Mouse (Mus musculus) Muller cell, postnatal 12 days (primary cell): ENCODE data around the gene Ypel4.

ENCODE experiments used
- DNase-seq: peaks from one replicate; pipeline ENCODE4 v3.0.0-alpha.2; 2015; ENCODE audit errors: inconsistent ontology term

The Ypel4 gene

DNA sequence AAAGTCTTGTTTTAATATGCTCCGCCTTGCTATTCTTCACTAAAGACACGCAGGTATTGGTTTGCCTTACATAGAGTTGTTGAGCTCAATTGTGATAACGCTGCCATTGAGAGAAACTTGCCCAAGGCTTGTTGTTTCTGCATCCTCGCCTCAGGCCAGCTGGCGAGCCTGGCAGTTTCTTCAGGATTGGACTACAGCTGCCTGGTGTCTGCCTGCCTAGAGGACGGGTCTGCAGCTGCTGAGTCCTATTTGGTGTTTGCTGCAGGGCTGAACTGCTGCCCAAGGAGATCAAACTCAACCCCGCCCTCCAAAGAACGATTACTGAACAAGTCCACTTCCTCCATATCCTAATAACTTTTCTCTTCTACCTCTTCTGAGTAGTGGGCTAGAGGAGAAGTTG is 26.9 kb downstream of the Ypel4 start:
- DNase-seq, result no peak

DNA sequence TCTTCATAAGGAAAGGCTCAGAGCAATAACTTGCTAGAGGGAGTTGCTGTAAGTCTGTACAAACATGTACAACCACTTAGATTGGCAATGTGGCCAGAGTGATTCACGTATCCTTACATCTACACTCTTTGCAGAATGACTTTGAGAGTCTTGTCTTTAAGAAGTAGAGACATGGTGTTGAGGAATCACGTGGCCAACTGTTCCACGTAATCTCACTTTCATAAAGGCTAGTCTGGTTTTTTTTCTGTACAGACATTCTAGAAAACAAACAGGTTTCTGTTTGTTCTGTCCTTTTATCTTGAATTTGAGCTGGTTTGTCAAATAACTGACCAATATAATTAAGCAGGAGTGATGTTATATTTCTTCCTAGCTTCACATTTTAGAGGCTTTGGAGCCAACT is 27.5 kb downstream of the Ypel4 start:
- DNase-seq, result no peak

DNA sequence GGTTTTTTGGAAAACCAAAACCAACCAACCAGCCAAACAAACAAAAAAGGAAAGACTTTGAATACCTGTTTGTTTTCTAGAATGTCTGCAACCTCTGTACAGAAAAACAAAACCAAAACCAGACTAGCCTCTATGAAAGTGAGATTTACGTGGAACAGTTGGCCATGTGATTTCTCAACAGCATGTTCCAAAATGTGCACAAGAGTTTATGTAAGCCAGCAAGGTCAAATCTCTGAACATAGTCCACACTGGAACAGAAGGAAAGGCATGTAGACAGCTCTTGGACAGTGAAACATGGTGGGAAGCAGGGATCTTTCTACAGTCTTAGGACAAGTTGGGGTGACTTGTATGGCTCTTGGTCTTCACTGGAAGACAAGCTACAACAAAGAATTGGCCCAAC is 28.0 kb downstream of the Ypel4 start:
- no peak for DNase-seq

DNA sequence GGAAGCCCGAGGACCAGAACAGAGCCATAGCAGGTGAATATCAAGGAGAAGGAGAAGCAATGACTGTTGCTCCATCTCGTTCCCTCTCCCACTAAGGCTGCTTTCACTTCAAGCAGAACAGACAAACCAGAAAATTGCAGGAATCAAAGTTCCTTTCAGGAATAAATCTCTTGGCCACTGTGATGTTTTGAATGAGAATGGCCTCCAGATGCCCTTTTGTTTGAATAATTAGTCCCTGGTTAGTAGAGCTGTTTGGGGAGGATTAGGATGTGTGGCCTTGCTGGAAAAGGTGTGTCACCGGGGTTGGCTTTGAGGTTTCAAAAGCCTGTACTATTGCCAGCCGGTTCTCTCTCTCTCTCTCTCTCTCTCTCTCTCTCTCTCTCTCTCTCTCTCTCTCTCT is 28.4 kb downstream of the Ypel4 start:
- DNase-seq, result no peak

DNA sequence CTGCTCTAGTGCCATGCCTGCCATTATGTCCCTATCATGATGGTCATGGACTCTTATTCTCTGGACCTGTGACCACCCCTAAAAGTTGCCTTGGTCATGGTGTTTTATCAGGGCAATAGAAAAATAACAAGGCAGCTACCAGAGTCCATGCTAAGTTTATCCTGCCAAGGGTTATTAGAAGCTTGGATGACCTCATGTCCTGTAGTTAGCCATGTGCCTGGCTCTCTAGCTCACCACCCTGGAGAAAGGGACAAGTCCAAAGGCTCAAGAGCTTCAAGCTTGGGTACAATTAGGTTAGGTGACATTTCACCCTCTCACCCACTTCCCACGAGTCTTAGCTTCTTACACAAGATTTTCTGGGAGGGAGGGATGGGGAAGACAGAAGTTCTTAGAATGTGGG is 29.0 kb downstream of the Ypel4 start:
- DNase-seq, result no peak

DNA sequence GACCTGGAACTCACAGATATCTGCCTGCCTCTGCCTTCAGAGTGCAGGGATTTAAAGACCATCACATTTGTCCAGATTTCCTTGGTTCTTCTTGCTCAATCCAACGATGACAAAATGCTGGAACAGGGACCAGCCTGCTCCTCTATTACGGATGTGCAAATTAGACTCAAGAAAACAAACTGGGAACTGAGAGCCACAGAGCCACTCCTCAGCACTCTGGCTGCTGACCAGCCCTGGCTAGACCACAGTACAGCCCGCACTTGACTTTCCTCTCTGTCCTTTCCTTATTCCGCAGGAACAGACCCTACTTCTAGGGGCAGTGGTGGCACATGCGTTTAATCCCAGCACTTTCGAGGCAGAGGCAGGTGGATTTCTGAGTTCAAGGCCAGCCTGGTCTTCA is 36.6 kb downstream of the Ypel4 start:
- DNase-seq, result no peak

DNA sequence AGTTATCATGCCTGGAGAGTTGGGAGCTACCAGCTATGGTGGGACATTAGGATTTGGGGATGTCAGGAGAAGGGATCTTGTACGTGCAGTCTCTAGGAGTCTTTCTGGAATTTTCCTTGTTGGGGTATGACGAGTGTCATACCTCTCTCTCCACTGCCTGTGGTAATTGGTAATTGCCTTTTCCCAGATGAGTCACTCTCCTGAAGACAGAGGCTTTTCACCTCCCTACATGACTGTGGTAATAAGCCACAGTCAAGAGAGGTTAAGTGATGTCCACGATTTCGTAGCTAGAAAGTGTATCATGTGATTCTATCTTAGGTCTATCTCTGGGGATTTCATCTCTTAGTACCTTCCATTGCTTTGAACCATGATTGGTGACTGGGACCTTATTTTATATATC is 38.6 kb downstream of the Ypel4 start:
- no peak for DNase-seq

DNA sequence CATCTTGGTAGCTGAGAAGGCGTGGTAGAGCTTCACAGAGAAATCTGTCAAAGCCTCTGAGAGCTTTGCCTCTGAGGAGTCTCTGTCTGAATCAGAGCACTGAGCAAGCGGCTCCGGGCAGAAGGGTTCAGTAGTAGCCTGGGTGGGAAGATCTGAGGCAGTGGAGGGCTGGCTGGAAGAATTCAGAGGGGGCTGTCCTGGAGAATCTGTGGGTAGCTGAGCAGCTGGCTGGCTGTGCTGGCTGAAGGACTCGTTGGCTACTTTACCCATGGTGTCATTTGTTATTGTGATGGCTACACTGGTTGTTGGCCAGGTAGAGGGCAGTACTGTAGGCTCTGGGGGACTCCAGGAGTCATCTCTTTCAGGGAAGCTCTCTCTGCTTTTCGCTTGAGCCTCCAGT is 39.3 kb downstream of the Ypel4 start:
- no peak for DNase-seq

DNA sequence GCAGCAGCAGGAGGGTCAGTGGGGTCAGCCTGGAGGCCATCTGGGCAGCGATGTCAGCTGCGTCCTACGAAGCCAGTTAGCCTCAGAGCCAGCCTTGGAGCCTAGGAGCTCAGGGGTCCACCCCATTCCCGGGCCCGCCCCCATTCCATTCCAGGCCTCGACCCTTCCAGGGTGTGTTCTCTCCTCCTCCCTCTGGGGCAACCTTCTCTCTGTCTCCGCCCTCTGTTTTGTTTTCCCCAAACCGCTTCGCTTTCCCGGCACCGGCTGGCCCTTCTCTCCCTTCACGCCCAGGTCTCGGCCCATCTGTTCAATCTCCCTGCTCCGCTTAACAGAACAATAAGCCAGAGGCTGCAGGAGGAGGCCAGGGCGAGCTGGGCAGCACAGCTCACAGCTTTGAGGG is 40.9 kb downstream of the Ypel4 start:
- peak; percentile 87 for DNase-seq

DNA sequence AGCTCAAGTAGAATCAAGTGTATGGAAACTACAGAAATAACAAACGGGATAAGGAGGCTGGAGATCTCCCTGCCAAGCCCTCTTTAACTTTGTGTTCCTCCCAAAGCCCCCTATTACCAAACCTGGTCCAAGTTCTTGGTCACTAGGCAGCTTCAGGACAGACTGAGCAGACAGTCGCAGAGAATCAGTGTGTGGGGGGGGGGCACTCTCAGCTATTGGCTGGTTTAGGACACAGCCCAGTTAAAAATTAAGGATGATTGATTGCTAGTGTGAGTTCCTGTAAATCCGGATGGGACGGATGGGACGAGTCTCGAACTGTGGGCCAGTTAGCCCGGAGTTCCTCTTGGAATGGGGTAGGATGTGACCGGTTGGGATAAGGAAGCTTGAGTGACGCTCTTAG is 41.4 kb downstream of the Ypel4 start, which contains the start of gene Serping1:
Serping1 (minus strand) TSS at position 204 of the 400 bp plus-strand sequence.
- no peak for DNase-seq

DNA sequence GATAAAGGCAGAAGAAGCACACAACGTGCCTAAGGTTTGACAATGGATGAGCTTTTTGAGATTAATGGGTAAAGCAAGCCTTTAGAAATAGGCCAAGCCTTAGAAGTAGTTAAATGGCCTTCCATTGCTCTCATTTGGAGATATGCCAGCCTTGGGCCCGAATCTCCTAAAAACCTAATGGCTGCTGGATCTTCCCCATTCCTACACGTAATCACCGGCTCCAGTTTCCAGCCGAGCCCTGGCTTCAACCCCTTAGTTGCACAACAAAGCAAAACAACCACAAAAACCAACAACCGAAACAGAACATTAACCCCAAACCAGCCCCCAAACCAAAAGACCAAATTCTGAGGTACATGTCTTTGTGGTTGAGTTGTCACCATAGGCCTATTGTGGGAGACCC is 41.8 kb downstream of the Ypel4 start:
- peak; percentile 40 for DNase-seq

DNA sequence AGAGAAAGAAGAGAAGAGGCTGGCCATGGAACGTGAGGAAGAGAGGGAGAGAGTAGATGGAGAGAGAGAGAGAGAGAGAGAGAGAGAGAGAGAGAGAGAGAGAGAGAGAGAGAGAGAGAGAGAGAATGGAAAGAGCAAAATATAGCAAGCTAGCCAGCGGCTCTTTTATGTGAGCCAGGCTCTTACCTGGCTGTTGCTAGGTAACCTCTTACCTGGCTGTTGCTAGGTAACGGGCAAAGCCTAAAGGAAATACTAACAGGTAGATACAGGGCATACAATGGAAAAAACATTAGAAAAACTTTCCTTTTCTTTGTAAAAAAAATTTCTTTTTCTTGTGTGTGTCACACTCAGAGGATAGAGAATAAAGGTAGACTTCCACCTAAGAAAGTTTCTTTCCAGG is 43.8 kb downstream of the Ypel4 start:
- no peak for DNase-seq

DNA sequence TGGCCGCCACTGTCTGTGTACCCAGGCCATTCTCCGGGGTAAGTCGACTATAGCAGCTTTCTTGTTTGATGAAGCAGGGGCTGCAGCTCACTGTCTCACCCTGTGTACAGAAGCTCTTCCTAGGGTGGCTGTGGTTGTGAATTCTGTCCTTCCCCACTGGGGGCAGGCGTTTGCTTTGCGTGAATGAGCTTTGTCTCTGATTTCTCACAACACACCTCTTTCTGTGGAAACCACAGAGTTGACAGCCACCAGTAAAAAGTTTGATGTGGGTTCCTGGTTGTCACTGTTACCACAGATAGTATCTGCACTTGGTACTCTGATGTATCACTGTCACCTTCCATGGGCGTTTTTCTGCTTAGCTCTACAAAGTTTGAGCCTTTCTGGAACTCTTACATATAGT is 45.4 kb downstream of the Ypel4 start:
- DNase-seq, result no peak

DNA sequence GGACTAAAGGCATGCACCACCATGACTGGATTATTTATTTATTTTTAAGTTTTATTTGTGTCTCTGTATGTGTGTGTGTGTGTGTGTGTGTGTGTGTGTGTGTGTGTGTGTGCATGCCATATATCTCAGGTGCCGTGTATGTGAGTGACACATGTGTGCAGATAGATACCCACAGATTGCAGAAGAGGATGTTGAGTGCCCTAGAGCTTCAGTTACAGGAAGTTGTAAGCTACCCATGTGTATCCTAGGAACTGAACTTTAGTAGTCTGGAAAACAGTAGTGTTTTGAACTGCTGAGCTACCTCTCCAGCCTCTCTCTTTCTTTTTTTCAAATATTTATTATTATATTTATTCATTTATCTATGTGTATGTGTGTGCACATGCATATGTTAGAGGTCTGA is 49.5 kb downstream of the Ypel4 start:
- no peak for DNase-seq

DNA sequence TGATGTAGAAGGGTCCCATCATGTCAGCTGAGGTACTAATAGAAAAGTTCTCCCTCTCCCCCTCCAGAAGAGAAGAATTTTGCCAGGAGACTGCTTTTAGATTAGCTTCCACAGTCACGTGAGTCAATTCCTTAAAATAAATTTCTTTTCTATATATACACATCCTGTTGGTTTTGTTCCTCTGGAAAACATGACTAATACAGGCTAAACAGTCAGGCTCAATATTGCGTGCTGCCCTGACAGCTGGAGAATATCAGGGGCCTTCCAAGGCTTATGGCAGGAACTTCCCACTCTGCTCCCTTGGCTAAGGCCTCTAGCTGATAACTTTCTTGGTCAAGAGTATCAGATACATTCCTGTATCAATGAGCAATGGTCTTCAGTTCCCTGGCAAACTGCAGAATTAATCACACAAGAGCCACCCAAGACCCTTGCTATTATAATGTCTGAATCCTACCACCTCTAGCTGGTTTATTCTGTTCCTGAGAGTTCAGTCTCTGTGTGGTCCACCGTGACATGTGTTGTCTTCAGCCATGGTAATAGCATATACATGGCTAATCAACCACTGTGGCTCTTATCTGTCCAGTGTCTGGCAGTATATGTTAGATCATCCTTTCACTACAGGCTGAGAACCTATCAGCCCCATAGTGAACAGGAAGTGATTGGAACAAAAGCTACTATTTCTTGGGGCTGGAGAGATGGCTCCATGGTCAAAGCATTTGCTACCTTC is 50.1 kb downstream of the Ypel4 start:
- DNase-seq, result no peak
